Mouse (Mus musculus) bone marrow macrophage, adult 2 months (primary cell): ENCODE results near the gene Zc3h12a.

ENCODE experiments used
- CTCF ChIP-seq: IDR thresholded peaks from 2 replicates; pipeline ENCODE4 v1.5.1; 2012; ENCODE audit warnings: low read depth, mild to moderate bottlenecking, low read length, moderate library complexity
- POLR2A ChIP-seq: IDR thresholded peaks from 2 replicates; pipeline ENCODE4 v1.6.1; 2012; ENCODE audit warnings: mild to moderate bottlenecking, low read depth, low read length, borderline replicate concordance

- peak; percentile 81 for TF ChIP-seq CTCF
- no peak for TF ChIP-seq POLR2A
These were observed 28.2 kb downstream of the Zc3h12a start for GRCm38 (mm10) chr4:125099458-125099857.
